Mouse (Mus musculus): ENCODE measurements at regions not wholly inside any gene's neighbourhood (a gene's known extent, or its start where the extent isn't known, plus 50 kb on each side); places are given as distances from the start of the nearest gene placed in this dataset.

DNA sequence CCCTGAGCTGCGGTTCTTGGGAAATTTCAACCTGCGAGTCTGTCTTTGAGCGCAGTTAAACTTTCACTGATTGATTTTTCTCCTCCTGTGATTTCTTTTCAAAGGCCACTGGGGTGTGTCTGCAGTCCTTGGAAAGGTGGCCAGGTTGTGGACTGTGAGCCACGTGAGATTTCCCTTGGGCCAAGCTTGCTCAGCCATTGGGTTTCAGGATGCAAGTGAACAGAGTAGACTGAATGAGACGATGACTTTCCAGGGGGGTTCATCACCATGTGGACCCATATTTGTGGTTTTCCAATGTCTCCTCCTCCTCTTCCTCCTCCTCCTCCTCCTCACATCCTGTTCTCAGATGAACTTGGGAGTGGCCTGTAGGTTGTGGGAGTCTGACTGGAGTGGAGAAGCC is 59.0 kb upstream of the Ppara start:
- no peak overlapping the region for H3K4me2 ChIP-seq (replicated peaks; ENCODE audit: low read depth, low read length)
- no peak overlapping the region for H3K9ac ChIP-seq (ENCODE audit: low read depth, low read length)

DNA sequence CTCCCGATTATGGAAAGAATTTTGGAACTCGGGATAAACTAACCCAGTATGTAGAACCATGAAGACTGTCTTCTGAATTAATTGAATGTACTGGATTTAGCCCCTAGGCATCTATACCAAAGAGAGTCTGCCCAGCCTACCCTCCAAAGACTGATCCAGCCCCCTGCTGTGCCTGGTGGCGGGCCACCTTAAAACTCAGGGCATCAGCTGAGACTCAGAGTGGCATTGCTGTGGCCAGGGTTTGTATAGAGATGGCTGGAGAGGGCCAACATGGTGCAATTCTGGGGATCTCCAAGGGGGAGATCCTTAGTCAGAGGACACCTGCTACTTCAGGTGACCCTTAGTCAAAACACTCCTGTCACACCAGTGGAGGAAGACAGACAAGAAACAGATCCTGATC is 58.6 kb upstream of the Ppara start:
- no peaks in the 10 kb centered on the region for H3K36me3 ChIP-seq (ENCODE audit: control insufficient read depth, insufficient read depth, low read length)
- 88% methylated on average over 3 of the region's 3 CpGs for WGBS
- ATAC-seq (ENCODE audit: low FRiP score) (no peak), DNase-seq (ENCODE audit: low spot score) (no peak)
- H3K4me1 ChIP-seq (replicated peaks; ENCODE audit: control insufficient read depth, insufficient read depth, low read length): no peaks in the 10 kb centered on the region
- no peak overlapping the region for H3K4me3 ChIP-seq (ENCODE audit: low read depth, low read length)
- no peak overlapping the region for H3K9ac ChIP-seq (ENCODE audit: low read depth, low read length)
- no peak overlapping the region for H3K27ac ChIP-seq (ENCODE audit: low read depth, low read length)
- H3K9me3 ChIP-seq (ENCODE audit: control insufficient read depth, low read length): no peaks in the 10 kb centered on the region
- H3K27me3 ChIP-seq (ENCODE audit: control insufficient read depth, insufficient read depth, low read length): peaks cover 59% of the 10 kb centered on the region
- no peak overlapping the region for H3K4me2 ChIP-seq (replicated peaks; ENCODE audit: low read depth, low read length)

More for the DNA sequence above, 59.0 kb upstream of the Ppara start:
- Histone ChIP-seq H3K9me3 (ENCODE audit: control insufficient read depth, low read length) (no peaks in the 10 kb centered on the region), H3K27me3 (ENCODE audit: control insufficient read depth, insufficient read depth, low read length) (peaks cover 62% of the 10 kb centered on the region), H3K27ac (ENCODE audit: low read depth, low read length) (no peak overlapping the region), H3K36me3 (ENCODE audit: control insufficient read depth, insufficient read depth, low read length) (no peaks in the 10 kb centered on the region), H3K4me1 (replicated peaks; ENCODE audit: control insufficient read depth, insufficient read depth, low read length) (no peaks in the 10 kb centered on the region), H3K4me3 (ENCODE audit: low read depth, low read length) (no peak overlapping the region)
- no peak for ATAC-seq (ENCODE audit: low FRiP score)
- no peak for DNase-seq (ENCODE audit: low spot score)
- WGBS: 83% methylated on average over 5 of the region's 5 CpGs

DNA sequence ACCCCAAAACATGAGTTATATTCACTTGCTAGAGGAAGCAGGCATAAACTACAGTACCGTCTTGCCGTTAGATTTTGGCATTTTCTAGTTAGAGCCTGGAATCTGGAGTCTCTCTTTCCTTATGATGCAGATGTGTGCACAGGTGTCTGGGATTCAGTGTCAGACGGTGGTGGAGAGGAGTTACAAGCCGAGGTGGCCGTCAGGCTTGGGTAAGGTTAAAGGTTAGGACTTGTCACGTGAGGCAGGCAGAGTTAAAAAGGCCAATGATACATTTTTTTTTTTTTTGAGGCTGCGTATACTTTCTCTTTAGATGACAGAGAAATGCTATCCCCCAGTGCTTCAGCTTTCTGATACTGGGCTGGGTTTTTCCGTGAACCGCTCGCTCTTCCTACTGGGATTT is 57.9 kb upstream of the Ppara start:
- H3K27me3 ChIP-seq (ENCODE audit: control insufficient read depth, insufficient read depth, low read length): peaks cover 52% of the 10 kb centered on the region
- WGBS: 73% methylated on average over 10 of the region's 10 CpGs
- no peak overlapping the region for H3K4me3 ChIP-seq (ENCODE audit: low read depth, low read length)
- H3K4me2 ChIP-seq (replicated peaks; ENCODE audit: low read depth, low read length): no peak overlapping the region
- no peaks in the 10 kb centered on the region for H3K4me1 ChIP-seq (replicated peaks; ENCODE audit: control insufficient read depth, insufficient read depth, low read length)
- H3K9ac ChIP-seq (ENCODE audit: low read depth, low read length): no peak overlapping the region
- no peak overlapping the region for H3K27ac ChIP-seq (ENCODE audit: low read depth, low read length)
- ATAC-seq (ENCODE audit: low FRiP score) (no peak), DNase-seq (ENCODE audit: low spot score) (no peak)
- no peaks in the 10 kb centered on the region for H3K36me3 ChIP-seq (ENCODE audit: control insufficient read depth, insufficient read depth, low read length)
- H3K9me3 ChIP-seq (ENCODE audit: control insufficient read depth, low read length): no peaks in the 10 kb centered on the region

DNA sequence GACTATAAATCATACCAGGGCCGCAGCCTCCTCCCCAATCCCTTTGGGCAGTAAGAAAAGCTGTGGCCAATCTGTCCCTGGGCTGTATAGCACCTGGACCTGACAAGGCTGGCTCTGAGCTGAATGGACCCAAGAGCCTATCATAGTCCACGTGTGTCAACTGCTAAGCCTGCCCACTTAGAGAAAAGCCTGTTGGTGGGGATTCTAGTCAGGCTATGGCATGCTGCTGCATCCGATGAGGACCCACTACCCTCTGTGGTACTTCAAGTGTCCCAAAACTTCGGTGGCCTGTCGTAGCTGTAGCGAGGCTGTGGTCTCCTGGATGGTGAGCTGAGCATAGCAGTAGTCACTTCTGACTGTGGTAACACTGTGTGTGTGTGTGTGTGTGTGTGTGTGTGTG is 57.4 kb upstream of the Ppara start:
- no peak overlapping the region for H3K4me3 ChIP-seq (ENCODE audit: low read depth, low read length)
- no peak for DNase-seq (ENCODE audit: low spot score)
- H3K9ac ChIP-seq (ENCODE audit: low read depth, low read length): no peak overlapping the region
- 87% methylated on average over 6 of the region's 6 CpGs for WGBS
- no peaks in the 10 kb centered on the region for H3K9me3 ChIP-seq (ENCODE audit: control insufficient read depth, low read length)
- H3K36me3 ChIP-seq (ENCODE audit: control insufficient read depth, insufficient read depth, low read length): no peaks in the 10 kb centered on the region
- ATAC-seq (ENCODE audit: low FRiP score): no peak
- H3K4me1 ChIP-seq (replicated peaks; ENCODE audit: control insufficient read depth, insufficient read depth, low read length): no peaks in the 10 kb centered on the region
- peaks cover 48% of the 10 kb centered on the region for H3K27me3 ChIP-seq (ENCODE audit: control insufficient read depth, insufficient read depth, low read length)
- no peak overlapping the region for H3K4me2 ChIP-seq (replicated peaks; ENCODE audit: low read depth, low read length)
- no peak overlapping the region for H3K27ac ChIP-seq (ENCODE audit: low read depth, low read length)

DNA sequence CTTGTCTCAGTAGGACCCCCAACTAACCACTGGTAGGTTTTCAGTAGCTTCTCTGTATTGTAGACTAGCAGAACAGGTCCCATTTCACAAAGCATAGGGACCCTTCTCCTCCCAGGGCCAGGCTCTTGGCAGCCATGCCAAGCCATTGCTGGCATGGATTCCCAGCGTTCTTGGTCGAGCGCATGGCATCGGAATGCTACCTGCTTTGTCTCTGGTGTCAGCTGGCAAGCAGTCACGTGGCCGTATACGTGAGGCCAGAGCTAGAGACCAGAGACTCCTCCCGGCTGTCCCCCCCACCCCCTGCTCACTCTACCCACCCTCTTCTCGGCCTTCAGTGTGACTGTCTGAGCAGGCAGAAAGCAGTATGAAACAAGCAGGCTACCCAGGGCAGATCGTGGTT is 56.9 kb upstream of the Ppara start:
- H3K27me3 ChIP-seq (ENCODE audit: control insufficient read depth, insufficient read depth, low read length): peaks cover 47% of the 10 kb centered on the region
- no peak for DNase-seq (ENCODE audit: low spot score)
- H3K27ac ChIP-seq (ENCODE audit: low read depth, low read length): no peak overlapping the region
- no peak overlapping the region for H3K4me2 ChIP-seq (replicated peaks; ENCODE audit: low read depth, low read length)
- ATAC-seq (ENCODE audit: low FRiP score): no peak
- WGBS: 92% methylated on average over 10 of the region's 10 CpGs
- H3K4me1 ChIP-seq (replicated peaks; ENCODE audit: control insufficient read depth, insufficient read depth, low read length): no peaks in the 10 kb centered on the region
- no peak overlapping the region for H3K4me3 ChIP-seq (ENCODE audit: low read depth, low read length)
- no peaks in the 10 kb centered on the region for H3K9me3 ChIP-seq (ENCODE audit: control insufficient read depth, low read length)
- no peak overlapping the region for H3K9ac ChIP-seq (ENCODE audit: low read depth, low read length)
- H3K36me3 ChIP-seq (ENCODE audit: control insufficient read depth, insufficient read depth, low read length): no peaks in the 10 kb centered on the region

DNA sequence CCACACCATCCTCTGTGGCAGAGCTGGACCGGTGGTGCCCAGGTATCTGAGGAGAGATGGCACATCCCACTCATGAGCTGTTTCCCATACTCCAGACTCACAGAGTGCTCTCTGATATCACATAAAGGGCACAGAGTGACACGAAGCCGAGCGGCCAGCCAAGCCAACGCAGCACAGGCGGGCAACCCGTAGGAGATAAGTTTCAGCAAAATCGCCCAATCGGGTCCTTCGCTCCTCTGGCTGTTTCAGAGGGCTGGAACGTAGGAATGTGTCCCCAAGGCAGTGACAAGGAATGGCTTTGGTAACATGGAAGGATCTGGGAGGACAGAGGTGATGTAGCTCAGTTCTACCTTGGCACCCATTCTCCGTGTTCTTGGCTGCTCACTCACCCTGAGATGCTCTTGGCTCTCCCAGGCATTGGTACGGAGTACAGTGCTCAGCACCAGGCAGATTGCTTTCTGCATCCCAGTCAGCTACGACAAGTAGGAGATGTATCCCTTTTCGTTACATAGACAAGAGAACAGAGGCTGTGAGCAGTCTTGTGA is 56.4 kb upstream of the Ppara start:
- H3K4me2 ChIP-seq (replicated peaks; ENCODE audit: low read depth, low read length): no peak overlapping the region
- no peak overlapping the region for H3K4me3 ChIP-seq (ENCODE audit: low read depth, low read length)
- H3K27me3 ChIP-seq (ENCODE audit: control insufficient read depth, insufficient read depth, low read length): peaks cover 42% of the 10 kb centered on the region

DNA sequence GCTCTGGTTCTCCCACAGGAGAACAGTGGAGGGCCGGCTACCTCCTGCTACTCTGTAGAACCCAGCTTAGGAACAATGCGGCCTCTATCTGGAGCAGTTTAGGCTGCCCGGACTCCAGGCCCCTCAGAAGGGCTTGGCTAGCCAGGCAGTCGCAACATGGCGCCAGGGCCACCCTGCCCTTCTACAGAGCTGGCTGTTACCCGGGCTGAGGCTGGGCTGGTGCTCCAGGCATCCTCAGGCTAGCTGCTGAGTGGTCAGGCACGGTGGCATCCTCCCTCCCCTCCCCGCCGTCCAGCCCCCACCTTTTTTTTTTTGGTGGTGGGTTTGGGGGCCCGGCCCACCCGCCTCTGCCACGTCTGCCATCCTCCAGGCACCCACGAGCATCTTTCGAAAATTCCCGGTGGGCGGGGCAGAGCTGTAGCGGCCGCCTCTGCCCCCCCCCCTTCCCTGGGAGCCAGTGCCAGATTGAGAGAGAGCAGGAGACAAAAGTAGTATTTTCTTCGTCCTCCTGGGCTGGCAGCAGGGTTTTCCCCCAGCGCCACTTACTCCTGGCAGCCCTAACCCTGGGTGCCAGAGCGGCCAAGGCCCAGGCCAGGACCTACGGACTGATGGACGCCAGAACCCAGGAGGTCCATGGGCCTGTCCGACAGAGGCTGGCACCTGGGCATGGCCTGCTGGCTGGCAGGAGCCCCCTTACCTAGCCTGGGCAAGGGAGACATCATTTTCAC is 55.6 kb upstream of the Ppara start:
- Histone ChIP-seq H3K4me1 (replicated peaks; ENCODE audit: control insufficient read depth, insufficient read depth, low read length) (no peaks in the 10 kb centered on the region), H3K27me3 (ENCODE audit: control insufficient read depth, insufficient read depth, low read length) (peaks cover 35% of the 10 kb centered on the region), H3K27ac (ENCODE audit: low read depth, low read length) (no peak overlapping the region), H3K9ac (ENCODE audit: low read depth, low read length) (no peak overlapping the region), H3K4me2 (replicated peaks; ENCODE audit: low read depth, low read length) (no peak overlapping the region), H3K4me3 (ENCODE audit: low read depth, low read length) (no peak overlapping the region), H3K36me3 (ENCODE audit: control insufficient read depth, insufficient read depth, low read length) (no peaks in the 10 kb centered on the region), H3K9me3 (ENCODE audit: control insufficient read depth, low read length) (no peaks in the 10 kb centered on the region)
- DNase-seq (ENCODE audit: low spot score) (no peak), ATAC-seq (ENCODE audit: low FRiP score) (no peak)
- 84% methylated on average over 24 of the region's 24 CpGs for WGBS

More for the DNA sequence above, 56.4 kb upstream of the Ppara start:
- Histone ChIP-seq H3K9me3 (ENCODE audit: control insufficient read depth, low read length) (no peaks in the 10 kb centered on the region), H3K4me1 (replicated peaks; ENCODE audit: control insufficient read depth, insufficient read depth, low read length) (no peaks in the 10 kb centered on the region), H3K36me3 (ENCODE audit: control insufficient read depth, insufficient read depth, low read length) (no peaks in the 10 kb centered on the region), H3K9ac (ENCODE audit: low read depth, low read length) (no peak overlapping the region), H3K27ac (ENCODE audit: low read depth, low read length) (no peak overlapping the region)
- 88% methylated on average over 15 of the region's 15 CpGs for WGBS
- no peak for ATAC-seq (ENCODE audit: low FRiP score)
- no peak for DNase-seq (ENCODE audit: low spot score)

DNA sequence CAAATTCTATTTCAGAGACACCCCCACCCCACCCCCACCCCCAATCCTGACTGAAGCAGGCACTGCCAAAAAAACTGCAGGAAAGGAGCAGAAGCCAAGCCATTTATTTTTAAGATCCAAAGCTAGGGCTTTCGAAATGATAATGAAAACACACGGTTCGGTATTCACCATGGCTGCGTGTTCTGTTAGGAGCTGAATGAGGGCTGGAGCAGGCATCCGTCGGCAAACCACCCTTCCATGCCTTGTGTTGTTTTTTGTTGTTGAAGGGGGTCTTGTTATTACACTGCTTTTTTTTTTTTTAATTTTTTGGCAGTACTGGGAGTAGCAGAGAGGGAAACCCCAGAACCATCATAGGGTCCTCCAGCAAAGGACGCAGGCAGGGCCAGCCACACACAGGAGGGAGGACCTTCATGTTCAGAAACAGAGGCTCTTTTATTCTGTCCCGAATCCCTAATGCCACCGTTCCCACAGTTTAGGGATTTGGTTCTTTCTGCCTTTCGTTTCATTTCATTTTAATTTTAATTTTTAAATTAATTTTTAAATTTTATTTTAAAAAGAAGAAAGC is 54.8 kb upstream of the Ppara start:
- no peak overlapping the region for H3K27ac ChIP-seq (ENCODE audit: low read depth, low read length)
- peaks cover 29% of the 10 kb centered on the region for H3K27me3 ChIP-seq (ENCODE audit: control insufficient read depth, insufficient read depth, low read length)
- no peak overlapping the region for H3K4me3 ChIP-seq (ENCODE audit: low read depth, low read length)
- no peaks in the 10 kb centered on the region for H3K4me1 ChIP-seq (replicated peaks; ENCODE audit: control insufficient read depth, insufficient read depth, low read length)
- H3K4me2 ChIP-seq (replicated peaks; ENCODE audit: low read depth, low read length): no peak overlapping the region
- no peak overlapping the region for H3K9ac ChIP-seq (ENCODE audit: low read depth, low read length)
- ATAC-seq (ENCODE audit: low FRiP score) (no peak), DNase-seq (ENCODE audit: low spot score) (no peak)
- no peaks in the 10 kb centered on the region for H3K36me3 ChIP-seq (ENCODE audit: control insufficient read depth, insufficient read depth, low read length)
- no peaks in the 10 kb centered on the region for H3K9me3 ChIP-seq (ENCODE audit: control insufficient read depth, low read length)
- 75% methylated on average over 10 of the region's 10 CpGs for WGBS
